Mouse (Mus musculus) ES-Bruce4 (cell line): Measurements from ENCODE around the gene Dpagt1. TPM values are rescaled to one million over a fixed set of nuclear protein-coding genes. Genes with fewer than 3 reads are reported as not detected.
A peak's percentile ranks its signal among the peaks of the same experiment; 100 is the strongest.

Experiments
- H3K27ac ChIP-seq: 2 replicates; pipeline ENCODE4 v1.5.1; 2012; ENCODE audit warnings: low read length, inconsistent platforms; ENCODE audit not compliant: insufficient read depth
- H3K27me3 ChIP-seq: 2 replicates; pipeline ENCODE4 v1.6.1; 2012; ENCODE audit warnings: mild to moderate bottlenecking, low read length, inconsistent platforms; ENCODE audit not compliant: control insufficient read depth, poor library complexity, insufficient read depth, severe bottlenecking
- H3K36me3 ChIP-seq: 2 replicates; pipeline ENCODE4 v1.6.1; 2012; ENCODE audit warnings: inconsistent platforms, mild to moderate bottlenecking, low read length, moderate library complexity; ENCODE audit not compliant: control insufficient read depth, poor library complexity, insufficient read depth, severe bottlenecking
- H3K4me1 ChIP-seq: one replicate; pipeline ENCODE4 v1.8.1; 2011; ENCODE audit warnings: low read length; ENCODE audit not compliant: control insufficient read depth, insufficient read depth
- H3K4me3 ChIP-seq: 2 replicates; pipeline ENCODE4 v1.5.1; 2011; ENCODE audit warnings: low read depth, mild to moderate bottlenecking, low read length
- H3K9ac ChIP-seq: 2 replicates; pipeline ENCODE4 v1.6.1; 2012; ENCODE audit warnings: low read depth, mild to moderate bottlenecking, inconsistent platforms; ENCODE audit not compliant: poor library complexity, severe bottlenecking
- H3K9me3 ChIP-seq: replicated peaks from 2 replicates; pipeline ENCODE4 v1.6.1; 2012; ENCODE audit warnings: mild to moderate bottlenecking, low read length, inconsistent platforms; ENCODE audit not compliant: control insufficient read depth, poor library complexity, insufficient read depth, severe bottlenecking
- CTCF ChIP-seq: IDR thresholded peaks from one replicate; pipeline ENCODE4 v1.8.1; 2011; ENCODE audit warnings: low read depth, low read length
- EP300 ChIP-seq: IDR thresholded peaks from 2 replicates; pipeline ENCODE4 v1.6.1; 2011; ENCODE audit warnings: low read depth, low read length; ENCODE audit not compliant: insufficient read depth
- POLR2A ChIP-seq: IDR thresholded peaks from one replicate; pipeline ENCODE4 v1.8.1; 2011; ENCODE audit warnings: low read length; ENCODE audit not compliant: insufficient read depth
- polyA plus RNA-seq: library from polyadenylated mRNA; stranded (reverse); fragments of >200 nt; gene quantifications from 2 replicates; pipeline ENCODE4 v1.2.4, GENCODE M21; 2011; ENCODE audit warnings: low read depth; ENCODE audit not compliant: missing spikeins, insufficient read depth, insufficient read length

Gene Dpagt1
- polyA plus RNA-seq, 1 experiment: 13.7 TPM

- TF ChIP-seq EP300 (no peak), CTCF (no peak), POLR2A (no peak)
- Histone ChIP-seq H3K4me1 (peaks cover 10% of the 10 kb centered on the region), H3K27ac (no peak overlapping the region), H3K9me3 (no peaks in the 10 kb centered on the region), H3K9ac (no peak overlapping the region), H3K27me3 (no peaks in the 10 kb centered on the region), H3K36me3 (peaks cover 7% of the 10 kb centered on the region; the same call in 1 of the 2 replicates), H3K4me3 (no peak overlapping the region)
Observed at GRCm38 (mm10) chr9:44345570-44346433, 20.0 kb downstream of the Dpagt1 start.

DNA sequence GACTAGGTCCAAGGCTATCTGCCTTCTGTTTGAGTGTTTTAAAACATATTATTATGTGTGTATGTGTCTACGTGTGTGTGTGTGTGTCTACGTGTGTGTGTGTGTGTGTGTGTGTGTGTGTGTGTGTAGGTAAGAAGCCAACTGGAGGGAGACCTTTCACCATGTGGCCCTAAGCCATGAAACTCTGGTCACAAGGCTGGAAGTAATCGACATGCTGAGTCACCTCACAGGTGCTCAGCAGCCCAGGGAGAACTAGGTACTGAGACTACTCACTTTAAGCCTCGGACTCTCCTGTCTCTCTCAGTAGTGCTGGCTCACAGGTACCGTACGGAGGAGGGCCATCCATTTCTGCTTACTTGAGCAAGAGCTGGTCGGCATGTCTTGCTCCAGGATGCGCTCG is 21.3 kb downstream of the Dpagt1 start:
- Histone ChIP-seq H3K27me3 (no peaks in the 10 kb centered on the region), H3K4me3 (no peak overlapping the region), H3K4me1 (peaks cover 10% of the 10 kb centered on the region), H3K36me3 (peaks cover 10% of the 10 kb centered on the region), H3K27ac (peak overlapping the region; percentile 82), H3K9me3 (no peaks in the 10 kb centered on the region), H3K9ac (no peak overlapping the region)
- TF ChIP-seq CTCF: no peak
- no peak for TF ChIP-seq EP300
- no peak for TF ChIP-seq POLR2A

DNA sequence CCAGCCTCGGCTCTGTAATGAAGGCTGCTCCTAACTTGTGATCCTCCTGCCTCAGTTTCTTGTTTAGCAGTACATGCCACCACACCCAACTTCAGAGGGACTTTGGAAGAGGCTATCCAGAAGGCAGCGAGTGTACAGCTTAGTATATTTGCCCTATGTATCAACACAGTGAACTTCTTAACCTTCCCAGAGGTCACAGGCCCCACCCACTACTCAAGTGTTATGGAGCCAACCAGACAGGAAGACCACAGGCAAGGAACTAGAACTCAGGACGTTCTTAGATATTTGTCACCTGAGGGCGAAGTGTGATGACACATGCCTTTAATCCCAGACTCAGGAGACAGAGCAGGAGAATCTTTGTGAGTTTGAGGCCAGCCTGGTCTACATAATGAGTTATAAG is 21.8 kb downstream of the Dpagt1 start:
- H3K9me3 ChIP-seq: no peaks in the 10 kb centered on the region
- H3K27ac ChIP-seq: peak overlapping the region; percentile 82
- peaks cover 10% of the 10 kb centered on the region for H3K4me1 ChIP-seq
- peaks cover 10% of the 10 kb centered on the region for H3K36me3 ChIP-seq
- TF ChIP-seq EP300: no peak
- no peak for TF ChIP-seq CTCF
- no peak for TF ChIP-seq POLR2A
- H3K9ac ChIP-seq: no peak overlapping the region
- H3K27me3 ChIP-seq: no peaks in the 10 kb centered on the region
- H3K4me3 ChIP-seq: no peak overlapping the region

DNA sequence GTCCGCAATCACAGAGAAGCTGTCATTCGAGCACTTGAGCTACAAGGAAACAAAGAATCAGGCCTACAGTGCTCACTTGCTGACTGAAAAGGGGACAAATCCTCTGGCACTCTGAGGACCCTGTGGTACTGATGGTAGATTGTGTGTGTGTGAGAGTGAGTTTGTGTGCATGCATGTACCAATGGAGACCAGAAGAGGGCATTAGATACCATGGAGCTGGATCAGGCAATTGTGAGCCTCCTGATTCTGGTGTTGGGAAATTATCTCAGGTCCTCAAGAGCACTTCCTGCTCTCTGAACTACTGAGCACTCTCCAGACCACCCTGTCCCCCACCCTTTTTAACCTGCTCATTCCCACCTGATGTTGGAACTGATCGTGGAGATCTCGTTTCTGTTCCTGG is 22.7 kb downstream of the Dpagt1 start:
- no peaks in the 10 kb centered on the region for H3K27me3 ChIP-seq
- H3K36me3 ChIP-seq: peaks cover 10% of the 10 kb centered on the region

GRCm38 (mm10) chr9:44351396-44351795 is 25.6 kb downstream of the Dpagt1 start:
- no peaks in the 10 kb centered on the region for H3K9me3 ChIP-seq
- no peaks in the 10 kb centered on the region for H3K27me3 ChIP-seq
- no peak overlapping the region for H3K4me3 ChIP-seq
- H3K27ac ChIP-seq: no peak overlapping the region
- peaks cover 32% of the 10 kb centered on the region for H3K36me3 ChIP-seq
- peaks cover 5% of the 10 kb centered on the region for H3K4me1 ChIP-seq
- no peak for TF ChIP-seq CTCF
- no peak for TF ChIP-seq POLR2A
- no peak for TF ChIP-seq EP300
- no peak overlapping the region for H3K9ac ChIP-seq

More for the DNA sequence above, 22.7 kb downstream of the Dpagt1 start:
- Histone ChIP-seq H3K9me3 (no peaks in the 10 kb centered on the region), H3K9ac (no peak overlapping the region), H3K27ac (0 out of 2 replicates have a peak overlapping the region, but pooled peaks have one; percentile 3), H3K4me1 (peaks cover 7% of the 10 kb centered on the region), H3K4me3 (no peak overlapping the region)
- TF ChIP-seq POLR2A (no peak), CTCF (no peak), EP300 (no peak)

DNA sequence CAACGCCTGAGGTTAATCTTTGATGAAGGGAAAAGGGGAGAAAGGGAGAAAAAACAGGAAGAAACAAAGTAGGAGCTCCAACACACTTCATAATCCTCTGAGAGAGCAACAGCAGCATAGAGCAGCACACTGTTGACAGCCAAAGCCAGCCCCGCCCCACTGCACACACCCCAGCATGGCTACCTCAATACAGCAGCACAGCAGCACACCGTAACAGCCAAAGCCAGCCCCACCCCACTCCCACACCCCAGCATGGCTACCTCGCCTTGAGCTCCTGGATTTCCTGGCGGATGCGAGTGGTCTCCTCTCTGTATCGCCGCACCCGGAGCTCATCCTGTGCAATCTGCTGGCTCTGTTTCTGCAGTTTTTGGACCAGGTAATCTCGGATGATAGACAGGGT is 26.5 kb downstream of the Dpagt1 start:
- TF ChIP-seq CTCF (no peak), POLR2A (no peak), EP300 (no peak)
- H3K36me3 ChIP-seq: peaks cover 32% of the 10 kb centered on the region
- no peak overlapping the region for H3K9ac ChIP-seq

More for the DNA sequence above, 26.5 kb downstream of the Dpagt1 start:
- Histone ChIP-seq H3K27ac (no peak overlapping the region), H3K27me3 (no peaks in the 10 kb centered on the region), H3K4me1 (peaks cover 2% of the 10 kb centered on the region), H3K4me3 (peak overlapping the region; percentile 22), H3K9me3 (no peaks in the 10 kb centered on the region)
